Mouse (Mus musculus) fat pad, adult 2 months (tissue): Measurements from ENCODE around the gene Nuak1.

Experiments used
- DNase-seq: peaks from one replicate; pipeline ENCODE4 v3.0.0-alpha.2; 2011; ENCODE audit warnings: low read depth, low spot score; ENCODE audit errors: extremely low read depth

The Nuak1 gene

GRCm38 (mm10) chr10:84411122-84412105 is 29.0 kb downstream of the Nuak1 start:
- no peak for DNase-seq

- DNase-seq = no peak
Observed at GRCm38 (mm10) chr10:84408965-84409660, 31.3 kb downstream of the Nuak1 start.

GRCm38 (mm10) chr10:84405135-84405776 is 35.1 kb downstream of the Nuak1 start:
- no peak for DNase-seq

GRCm38 (mm10) chr10:84401907-84402371 is 38.5 kb downstream of the Nuak1 start:
- no peak for DNase-seq

- no peak for DNase-seq
Observed at GRCm38 (mm10) chr10:84401189-84401588, 39.2 kb downstream of the Nuak1 start.

GRCm38 (mm10) chr10:84400037-84400681 is 40.2 kb downstream of the Nuak1 start:
- no peak for DNase-seq

GRCm38 (mm10) chr10:84397276-84397675 is 43.1 kb downstream of the Nuak1 start:
- no peak for DNase-seq

GRCm38 (mm10) chr10:84395885-84396659 is 44.3 kb downstream of the Nuak1 start:
- DNase-seq = no peak

- no peak for DNase-seq
Observed at GRCm38 (mm10) chr10:84395259-84395658, 45.1 kb downstream of the Nuak1 start.

GRCm38 (mm10) chr10:84393881-84394280 is 46.5 kb downstream of the Nuak1 start:
- DNase-seq = no peak

- no peak for DNase-seq
Observed at GRCm38 (mm10) chr10:84393405-84393804, 47.0 kb downstream of the Nuak1 start.

- DNase-seq = no peak
Observed at GRCm38 (mm10) chr10:84392723-84393081, 47.7 kb downstream of the Nuak1 start.

- DNase-seq = no peak
Observed at GRCm38 (mm10) chr10:84392027-84392722, 48.2 kb downstream of the Nuak1 start.

- DNase-seq = no peak
Observed at GRCm38 (mm10) chr10:84389707-84390106, 50.7 kb downstream of the Nuak1 start.

GRCm38 (mm10) chr10:84388357-84389141 is 51.8 kb downstream of the Nuak1 start:
- DNase-seq = no peak

GRCm38 (mm10) chr10:84387338-84387737 is 53.1 kb downstream of the Nuak1 start:
- DNase-seq = no peak

- DNase-seq = no peak
Observed at GRCm38 (mm10) chr10:84386625-84387242, 53.7 kb downstream of the Nuak1 start.

GRCm38 (mm10) chr10:84386214-84386613 is 54.2 kb downstream of the Nuak1 start:
- no peak for DNase-seq
